Mouse (Mus musculus) kidney, embryonic 15.5 days (tissue): ENCODE results near the gene Ankrd13b. TPM values are rescaled to one million over a fixed set of nuclear protein-coding genes. Genes with fewer than 3 reads are reported as not detected.

Experiments used
- ATAC-seq: fragments of 200-750 bp; cut with Nextera tagmentation; replicated peaks from 2 replicates; pipeline ENCODE4 v1.8.0; 2017; ENCODE audit warnings: moderate TSS enrichment; ENCODE audit not compliant: low FRiP score
- H3K27ac ChIP-seq: fragments of 300-500 bp; sonication (generic); 2 replicates; pipeline ENCODE4 v1.5.1; 2015; ENCODE audit warnings: mild to moderate bottlenecking, inconsistent platforms
- H3K27me3 ChIP-seq: fragments of 300-500 bp; sonication (generic); 2 replicates; pipeline ENCODE4 v1.6.1; 2015; ENCODE audit warnings: inconsistent platforms
- H3K36me3 ChIP-seq: fragments of 300-500 bp; sonication (generic); 2 replicates; pipeline ENCODE4 v1.6.1; 2015; ENCODE audit warnings: inconsistent platforms
- H3K4me1 ChIP-seq: fragments of 300-500 bp; sonication (generic); 2 replicates; pipeline ENCODE4 v1.6.1; 2015; ENCODE audit warnings: inconsistent platforms
- H3K4me2 ChIP-seq: fragments of 300-500 bp; sonication (generic); 2 replicates; pipeline ENCODE4 v1.6.1; 2015; ENCODE audit warnings: moderate library complexity, mild to moderate bottlenecking, inconsistent platforms
- H3K4me3 ChIP-seq: fragments of 300-500 bp; sonication (generic); replicated peaks from 2 replicates; pipeline ENCODE4 v1.5.1; 2015; ENCODE audit warnings: mild to moderate bottlenecking, inconsistent platforms
- H3K9ac ChIP-seq: fragments of 300-500 bp; sonication (generic); 2 replicates; pipeline ENCODE4 v1.6.1; 2015; ENCODE audit warnings: mild to moderate bottlenecking, inconsistent platforms
- H3K9me3 ChIP-seq: fragments of 300-500 bp; sonication (generic); replicated peaks from 2 replicates; pipeline ENCODE4 v1.6.1; 2016; ENCODE audit warnings: inconsistent platforms
- WGBS: fragments of 180-500 bp; shearing (Covaris S2); methylation state at CpG from one replicate; pipeline ENCODE4 v1.1.7; 2015; ENCODE audit warnings: mixed read lengths; 5-methylcytosine and 5-hydroxymethylcytosine counted together
- polyA plus RNA-seq: library from polyadenylated mRNA; unstranded; fragments of >200 nt; fragmentation: Nextera tagmentation; extraction: Ambion mirVana; gene quantifications from 2 replicates; pipeline ENCODE4 v1.2.1, GENCODE M21; 2015

The Ankrd13b gene
- polyA plus RNA-seq, 1 experiment from 2014 or later = 6.9 TPM

GRCm38 (mm10) chr11:77505291-77505980, 16.0 kb upstream of the Ankrd13b start:
- peaks cover 85% of the 10 kb centered on the region for H3K36me3 ChIP-seq
- no peaks in the 10 kb centered on the region for H3K9me3 ChIP-seq
- no peak for ATAC-seq
- H3K27ac ChIP-seq = no peak overlapping the region
- WGBS = 86% methylated on average over 22 of the region's 22 CpGs
- no peak overlapping the region for H3K9ac ChIP-seq
- peaks cover 40% of the 10 kb centered on the region for H3K4me1 ChIP-seq
- H3K4me2 ChIP-seq = no peak overlapping the region
- no peak overlapping the region for H3K4me3 ChIP-seq
- H3K27me3 ChIP-seq = no peaks in the 10 kb centered on the region

- Histone ChIP-seq H3K4me1 (peaks cover 34% of the 10 kb centered on the region), H3K4me2 (no peak overlapping the region), H3K4me3 (no peak overlapping the region), H3K9ac (no peak overlapping the region), H3K27ac (no peak overlapping the region), H3K27me3 (no peaks in the 10 kb centered on the region), H3K36me3 (peaks cover 92% of the 10 kb centered on the region), H3K9me3 (no peaks in the 10 kb centered on the region)
- WGBS = 95% methylated on average over 19 of the region's 19 CpGs
- no peak for ATAC-seq
Observed at GRCm38 (mm10) chr11:77504377-77504776, 14.9 kb upstream of the Ankrd13b start.

- ATAC-seq = no peak
Observed at GRCm38 (mm10) chr11:77503511-77503910, 14.0 kb upstream of the Ankrd13b start.

GRCm38 (mm10) chr11:77502481-77502880, 13.0 kb upstream of the Ankrd13b start:
- H3K4me3 ChIP-seq = no peak overlapping the region
- peaks cover 35% of the 10 kb centered on the region for H3K4me1 ChIP-seq
- no peak overlapping the region for H3K4me2 ChIP-seq
- no peak overlapping the region for H3K27ac ChIP-seq
- H3K36me3 ChIP-seq = peaks cover 83% of the 10 kb centered on the region
- H3K9me3 ChIP-seq = no peaks in the 10 kb centered on the region
- H3K9ac ChIP-seq = no peak overlapping the region
- no peaks in the 10 kb centered on the region for H3K27me3 ChIP-seq
- ATAC-seq = no peak
- 76% methylated on average over 6 of the region's 6 CpGs for WGBS

More at GRCm38 (mm10) chr11:77503511-77503910, 14.0 kb upstream of the Ankrd13b start:
- no peak overlapping the region for H3K9ac ChIP-seq
- H3K4me1 ChIP-seq = peaks cover 30% of the 10 kb centered on the region
- peaks cover 88% of the 10 kb centered on the region for H3K36me3 ChIP-seq
- H3K27me3 ChIP-seq = no peaks in the 10 kb centered on the region
- no peak overlapping the region for H3K4me2 ChIP-seq
- no peaks in the 10 kb centered on the region for H3K9me3 ChIP-seq
- H3K27ac ChIP-seq = no peak overlapping the region
- WGBS = 64% methylated on average over 3 of the region's 3 CpGs
- H3K4me3 ChIP-seq = no peak overlapping the region

- peaks cover 41% of the 10 kb centered on the region for H3K4me1 ChIP-seq
- no peak overlapping the region for H3K9ac ChIP-seq
- H3K36me3 ChIP-seq = peaks cover 77% of the 10 kb centered on the region
- no peaks in the 10 kb centered on the region for H3K27me3 ChIP-seq
- no peak overlapping the region for H3K4me2 ChIP-seq
- H3K4me3 ChIP-seq = no peak overlapping the region
- no peak overlapping the region for H3K27ac ChIP-seq
- H3K9me3 ChIP-seq = no peaks in the 10 kb centered on the region
- ATAC-seq = no peak
- WGBS = 93% methylated on average over 4 of the region's 4 CpGs
Observed at GRCm38 (mm10) chr11:77501971-77502370, 12.5 kb upstream of the Ankrd13b start.

- no peaks in the 10 kb centered on the region for H3K27me3 ChIP-seq
- no peak for ATAC-seq
- H3K27ac ChIP-seq = 0 out of 2 replicates have a peak overlapping the region, but pooled peaks have one; percentile 23
- WGBS = 35% methylated on average over 5 of the region's 5 CpGs
- no peak overlapping the region for H3K9ac ChIP-seq
- H3K4me2 ChIP-seq = no peak overlapping the region
- H3K9me3 ChIP-seq = no peaks in the 10 kb centered on the region
- no peak overlapping the region for H3K4me3 ChIP-seq
- H3K36me3 ChIP-seq = peaks cover 72% of the 10 kb centered on the region
- H3K4me1 ChIP-seq = peaks cover 44% of the 10 kb centered on the region
Observed at GRCm38 (mm10) chr11:77501392-77501791, 11.9 kb upstream of the Ankrd13b start.

GRCm38 (mm10) chr11:77500361-77501325, 11.2 kb upstream of the Ankrd13b start:
- Histone ChIP-seq H3K27me3 (no peaks in the 10 kb centered on the region), H3K9ac (no peak overlapping the region), H3K9me3 (no peaks in the 10 kb centered on the region), H3K4me1 (peaks cover 52% of the 10 kb centered on the region), H3K4me2 (no peak overlapping the region), H3K36me3 (peaks cover 67% of the 10 kb centered on the region), H3K4me3 (no peak overlapping the region), H3K27ac (peak overlapping the region; percentile 23; the same call in 1 of the 2 replicates)
- 80% methylated on average over 17 of the region's 17 CpGs for WGBS
- ATAC-seq = no peak

GRCm38 (mm10) chr11:77499354-77499753, 9.9 kb upstream of the Ankrd13b start:
- Histone ChIP-seq H3K27me3 (no peaks in the 10 kb centered on the region), H3K4me3 (no peak overlapping the region), H3K4me1 (peaks cover 65% of the 10 kb centered on the region), H3K9me3 (no peaks in the 10 kb centered on the region), H3K27ac (no peak overlapping the region), H3K4me2 (no peak overlapping the region), H3K36me3 (peaks cover 54% of the 10 kb centered on the region), H3K9ac (no peak overlapping the region)
- ATAC-seq = no peak
- 89% methylated on average over 7 of the region's 7 CpGs for WGBS

- Histone ChIP-seq H3K27ac (peak overlapping the region; percentile 86), H3K4me2 (no peak overlapping the region), H3K27me3 (no peaks in the 10 kb centered on the region), H3K4me1 (peaks cover 70% of the 10 kb centered on the region), H3K4me3 (no peak overlapping the region), H3K36me3 (peaks cover 46% of the 10 kb centered on the region), H3K9ac (no peak overlapping the region), H3K9me3 (no peaks in the 10 kb centered on the region)
- no peak for ATAC-seq
- WGBS = 82% methylated on average over 12 of the region's 12 CpGs
Observed at GRCm38 (mm10) chr11:77498261-77499139, 9.0 kb upstream of the Ankrd13b start.

GRCm38 (mm10) chr11:77497851-77498250, 8.4 kb upstream of the Ankrd13b start:
- peak overlapping the region; percentile 5; the same call in 1 of the 2 replicates for H3K4me2 ChIP-seq
- H3K27ac ChIP-seq = peak overlapping the region; percentile 86
- peaks cover 66% of the 10 kb centered on the region for H3K4me1 ChIP-seq
- no peak overlapping the region for H3K4me3 ChIP-seq
- H3K9ac ChIP-seq = no peak overlapping the region
- ATAC-seq = no peak
- H3K27me3 ChIP-seq = no peaks in the 10 kb centered on the region
- peaks cover 39% of the 10 kb centered on the region for H3K36me3 ChIP-seq
- WGBS = 44% methylated on average over 4 of the region's 4 CpGs
- H3K9me3 ChIP-seq = no peaks in the 10 kb centered on the region

- Histone ChIP-seq H3K4me2 (peak overlapping the region; percentile 5; the same call in 1 of the 2 replicates), H3K9ac (no peak overlapping the region), H3K9me3 (no peaks in the 10 kb centered on the region), H3K27ac (peak overlapping the region; percentile 86), H3K36me3 (peaks cover 34% of the 10 kb centered on the region), H3K4me1 (peaks cover 69% of the 10 kb centered on the region), H3K4me3 (no peak overlapping the region), H3K27me3 (no peaks in the 10 kb centered on the region)
- no peak for ATAC-seq
- 21% methylated on average over 6 of the region's 6 CpGs for WGBS
Observed at GRCm38 (mm10) chr11:77497341-77497756, 7.9 kb upstream of the Ankrd13b start.
